Mouse (Mus musculus): ENCODE data around the gene Rnf150. TPM values are rescaled to one million over a fixed set of nuclear protein-coding genes. Genes with fewer than 3 reads are reported as not detected.

The Rnf150 gene
- total RNA-seq, 2 experiments from 2014 or later: 15.5 to 17.9 TPM

- DNase-seq: no peak
These were observed 80.3 kb downstream of the Rnf150 start for GRCm38 (mm10) chr8:82943223-82944006.

GRCm38 (mm10) chr8:82945867-82946266 is 82.7 kb downstream of the Rnf150 start:
- no peak for DNase-seq

GRCm38 (mm10) chr8:82946658-82947057 is 83.5 kb downstream of the Rnf150 start:
- DNase-seq: no peak

- no peak for DNase-seq
These were observed 92.1 kb downstream of the Rnf150 start for GRCm38 (mm10) chr8:82955162-82955754.

GRCm38 (mm10) chr8:82959491-82959890 is 96.3 kb downstream of the Rnf150 start:
- no peak for DNase-seq

GRCm38 (mm10) chr8:82959980-82960610 is 96.9 kb downstream of the Rnf150 start:
- DNase-seq: no peak

- no peak for DNase-seq
These were observed 101.4 kb downstream of the Rnf150 start for GRCm38 (mm10) chr8:82964537-82964936.

- DNase-seq: no peak
These were observed 104.9 kb downstream of the Rnf150 start for GRCm38 (mm10) chr8:82967879-82968678.

- no peak for DNase-seq
These were observed 106.8 kb downstream of the Rnf150 start for GRCm38 (mm10) chr8:82969967-82970366.

- no peak for DNase-seq
These were observed 109.7 kb downstream of the Rnf150 start for GRCm38 (mm10) chr8:82972812-82973211.

- DNase-seq: no peak
These were observed 110.2 kb downstream of the Rnf150 start for GRCm38 (mm10) chr8:82973331-82973730.

- DNase-seq: no peak
These were observed 118.2 kb downstream of the Rnf150 start for GRCm38 (mm10) chr8:82981244-82981855.

- DNase-seq: no peak
These were observed 119.7 kb downstream of the Rnf150 start for GRCm38 (mm10) chr8:82982873-82983272.

- DNase-seq: no peak
These were observed 120.1 kb downstream of the Rnf150 start for GRCm38 (mm10) chr8:82983301-82983700.

GRCm38 (mm10) chr8:82992093-82992492 is 128.9 kb downstream of the Rnf150 start:
- DNase-seq: no peak

GRCm38 (mm10) chr8:82995727-82996438 is 132.7 kb downstream of the Rnf150 start:
- DNase-seq: no peak

- DNase-seq: no peak
These were observed 133.7 kb downstream of the Rnf150 start for GRCm38 (mm10) chr8:82996843-82997242.

- no peak for DNase-seq
These were observed 135.6 kb downstream of the Rnf150 start for GRCm38 (mm10) chr8:82998778-82999177.

- DNase-seq: no peak
These were observed 140.0 kb downstream of the Rnf150 start for GRCm38 (mm10) chr8:83003187-83003586.

GRCm38 (mm10) chr8:83009481-83009880 is 146.3 kb downstream of the Rnf150 start:
- no peak for DNase-seq

- no peak for DNase-seq
These were observed 148.1 kb downstream of the Rnf150 start for GRCm38 (mm10) chr8:83011286-83011685.
